Mouse (Mus musculus) myocyte (in vitro differentiated cells): Measurements from ENCODE around the gene Arl8a. TPM values are rescaled to one million over a fixed set of nuclear protein-coding genes. Genes with fewer than 3 reads are reported as not detected.
A peak's percentile ranks its signal among the peaks of the same experiment; 100 is the strongest.
"Not testable (repeated sequence)": the region's sequence is repeated elsewhere in the genome, so short reads cannot be mapped to it uniquely, and the experiment has no call there.

Source experiments
- H3K27me3 ChIP-seq: one replicate; pipeline ENCODE4 v1.6.1; 2011; ENCODE audit not compliant: control insufficient read depth, insufficient read depth, insufficient read length
- H3K36me3 ChIP-seq: one replicate; pipeline ENCODE4 v1.6.1; 2011; ENCODE audit not compliant: control insufficient read depth, insufficient read depth
- H3K4me2 ChIP-seq: one replicate; pipeline ENCODE4 v1.6.1; 2011; ENCODE audit warnings: low read depth, control low read depth
- H3K4me3 ChIP-seq: one replicate; pipeline ENCODE4 v1.5.1; 2011; ENCODE audit warnings: mild to moderate bottlenecking, control low read depth, moderate library complexity
- H3K79me2 ChIP-seq: one replicate; pipeline ENCODE4 v1.6.1; 2011; ENCODE audit not compliant: control insufficient read depth, insufficient read depth
- H3ac ChIP-seq: one replicate; pipeline ENCODE4 v1.6.1; 2011; ENCODE audit not compliant: control insufficient read depth, insufficient read length
- CEBPB ChIP-seq: IDR thresholded peaks from 2 replicates; pipeline ENCODE4 v1.6.1; 2011; ENCODE audit warnings: mild to moderate bottlenecking, moderate library complexity; ENCODE audit not compliant: poor library complexity, insufficient read depth, severe bottlenecking
- E2F4 ChIP-seq: IDR thresholded peaks from one replicate; pipeline ENCODE4 v1.6.1; 2011; ENCODE audit warnings: mild to moderate bottlenecking, control low read depth, moderate library complexity; ENCODE audit not compliant: insufficient read depth
- MAX ChIP-seq: IDR thresholded peaks from one replicate; pipeline ENCODE4 v1.6.1; 2011; ENCODE audit warnings: low read depth, mild to moderate bottlenecking, control low read depth
- MYOD1 ChIP-seq, 3 experiments: IDR thresholded peaks; one replicate each; pipeline ENCODE4 v1.6.1; 2011; ENCODE audit warnings: control low read depth in 2 of 3, low read depth in 2 of 3, mild to moderate bottlenecking in 2 of 3, moderate library complexity in 1 of 3; ENCODE audit not compliant: insufficient read length in 2 of 3, control insufficient read depth in 1 of 3
- MYOG ChIP-seq, 3 experiments: IDR thresholded peaks; one replicate each; pipeline ENCODE4 v1.6.1; 2011; ENCODE audit warnings: control low read depth in 2 of 3, low read depth in 2 of 3, mild to moderate bottlenecking in 2 of 3; ENCODE audit not compliant: insufficient read length in 2 of 3, control insufficient read depth in 1 of 3, insufficient read depth in 1 of 3
- POLR2A ChIP-seq: IDR thresholded peaks from one replicate; pipeline ENCODE4 v1.6.1; 2011; ENCODE audit warnings: low read depth, mild to moderate bottlenecking, control low read depth, moderate library complexity; ENCODE audit not compliant: insufficient read length
- POLR2AphosphoS2 ChIP-seq: IDR thresholded peaks from one replicate; pipeline ENCODE4 v1.6.1; 2011; ENCODE audit warnings: low read depth, control low read depth; ENCODE audit not compliant: insufficient read length
- REST ChIP-seq: IDR thresholded peaks from one replicate; pipeline ENCODE4 v1.6.1; 2011; ENCODE audit warnings: mild to moderate bottlenecking, control low read depth, moderate library complexity; ENCODE audit not compliant: insufficient read depth, insufficient read length
- SRF ChIP-seq: IDR thresholded peaks from one replicate; pipeline ENCODE4 v1.6.1; 2011; ENCODE audit warnings: low read depth; ENCODE audit not compliant: control insufficient read depth, insufficient read length
- TCF12 ChIP-seq: IDR thresholded peaks from one replicate; pipeline ENCODE4 v1.6.1; 2011; ENCODE audit warnings: mild to moderate bottlenecking, control low read depth; ENCODE audit not compliant: poor library complexity, insufficient read depth, severe bottlenecking
- TCF3 ChIP-seq: IDR thresholded peaks from one replicate; pipeline ENCODE4 v1.6.1; 2011; ENCODE audit warnings: low read depth, control low read depth; ENCODE audit not compliant: insufficient read length
- USF1 ChIP-seq: IDR thresholded peaks from one replicate; pipeline ENCODE4 v1.6.1; 2011; ENCODE audit warnings: low read depth, mild to moderate bottlenecking, control low read depth, moderate library complexity
- polyA plus RNA-seq: library from polyadenylated mRNA; unstranded; fragments of >200 nt; fragmentation: generic; extraction: Trizol; gene quantifications from one replicate; pipeline ENCODE4 v1.2.1, GENCODE M21; 2012; ENCODE audit warnings: missing spikeins

Arl8a gene
- polyA plus RNA-seq, 1 experiment: 61.2 TPM

DNA sequence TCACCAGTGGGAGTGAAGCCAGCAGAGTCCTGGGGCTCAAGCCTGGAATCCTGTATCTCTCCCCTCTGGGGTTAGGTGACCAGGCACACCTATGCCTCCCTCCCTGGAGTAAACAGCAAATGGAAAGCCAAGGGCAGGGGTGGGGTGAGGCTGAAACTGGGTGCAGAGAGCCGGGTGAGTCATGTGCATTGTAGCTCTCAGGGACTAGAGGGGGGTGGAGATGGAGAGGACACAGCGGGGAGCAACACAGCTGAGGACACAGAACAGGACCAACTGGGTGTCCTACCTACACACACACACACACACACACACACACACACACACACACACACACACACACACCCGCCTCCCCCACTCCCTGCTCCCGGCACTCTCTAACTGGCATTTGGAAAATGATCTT is 36.8 kb downstream of the Arl8a start:
- Histone ChIP-seq H3K27me3 (no peaks in the 10 kb centered on the region), H3K4me3 (no peak overlapping the region), H3K79me2 (no peaks in the 10 kb centered on the region), H3ac (no peak overlapping the region), H3K36me3 (no peaks in the 10 kb centered on the region), H3K4me2 (peak overlapping the region; percentile 57)
- TF ChIP-seq MYOD1 (IDR thresholded peaks at IDR 0.05; ENCODE audit: control insufficient read depth in 1 of 3, insufficient read length in 2 of 3, low read depth in 2 of 3): peak in 2 of 3 experiments; percentile 12 to 80
- no peak for TF ChIP-seq SRF
- peak in 2 of 3 experiments; percentile 45 to 78 for TF ChIP-seq MYOG (IDR thresholded peaks at IDR 0.05; ENCODE audit: control insufficient read depth in 1 of 3, insufficient read depth in 1 of 3, insufficient read length in 2 of 3, low read depth in 2 of 3)

DNA sequence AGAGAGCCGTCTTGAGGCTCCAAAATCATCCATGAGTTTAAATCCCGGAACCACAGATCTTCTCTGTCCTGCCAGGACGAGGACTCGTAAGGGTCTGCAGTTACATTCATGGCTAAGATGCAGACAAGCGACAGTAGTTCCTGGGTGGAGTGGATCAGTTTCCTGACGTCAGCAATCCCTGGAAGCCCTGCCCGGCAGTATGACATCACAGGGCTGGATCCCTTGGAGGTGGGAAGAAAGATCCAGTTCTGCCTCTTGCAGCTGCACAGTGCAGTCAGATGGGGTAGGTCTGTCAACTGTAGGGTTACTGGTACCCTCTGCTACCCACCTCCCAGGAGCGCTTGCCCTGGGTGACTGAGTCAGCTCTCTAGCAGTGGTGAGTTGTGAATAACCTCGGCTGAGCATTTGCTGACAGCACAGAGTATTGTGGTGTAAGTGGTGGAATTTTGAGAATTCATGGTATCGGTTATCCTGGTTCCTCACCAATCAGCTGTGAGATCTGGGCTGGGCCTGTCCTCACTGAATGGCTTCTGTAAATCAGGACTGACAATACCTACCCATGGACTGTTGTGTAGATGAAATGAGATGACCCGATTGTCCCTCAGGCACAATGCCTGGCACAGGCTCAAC is 37.4 kb downstream of the Arl8a start:
- no peaks in the 10 kb centered on the region for H3K36me3 ChIP-seq
- H3K79me2 ChIP-seq: no peaks in the 10 kb centered on the region
- H3K4me2 ChIP-seq: peak overlapping the region; percentile 57
- no peaks in the 10 kb centered on the region for H3K27me3 ChIP-seq
- H3K4me3 ChIP-seq: no peak overlapping the region
- TF ChIP-seq MYOG (IDR thresholded peaks at IDR 0.05; ENCODE audit: control insufficient read depth in 1 of 3, insufficient read depth in 1 of 3, insufficient read length in 2 of 3, low read depth in 2 of 3) (no peak), SRF (no peak), TCF12 (no peak), POLR2A (peak; percentile 16), MYOD1 (IDR thresholded peaks at IDR 0.05; ENCODE audit: control insufficient read depth in 1 of 3, insufficient read length in 2 of 3, low read depth in 2 of 3) (peak in 1 of 3 experiments; percentile 36)
- no peak overlapping the region for H3ac ChIP-seq

DNA sequence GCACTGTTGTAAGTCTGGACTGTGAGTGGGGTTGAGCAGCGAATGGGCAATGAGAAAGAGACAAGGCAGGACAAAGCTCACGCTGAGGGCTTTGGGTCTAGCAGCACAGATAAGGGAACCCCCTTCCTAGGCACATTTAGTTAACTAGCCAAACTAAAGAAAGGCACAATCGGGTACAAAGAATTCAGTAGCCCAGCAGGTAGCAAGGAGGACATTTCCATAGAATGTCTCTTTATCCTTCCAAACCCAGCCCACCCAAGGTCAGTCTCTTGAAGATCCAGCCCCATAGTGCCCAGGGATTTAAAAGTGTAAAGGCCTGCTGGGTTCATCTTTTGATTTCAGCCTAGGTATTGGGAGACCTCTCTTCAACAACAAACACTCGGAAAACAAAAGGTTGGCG is 39.3 kb downstream of the Arl8a start:
- Histone ChIP-seq H3K4me3 (no peak overlapping the region), H3K4me2 (no peak overlapping the region), H3ac (no peak overlapping the region), H3K79me2 (no peaks in the 10 kb centered on the region), H3K36me3 (no peaks in the 10 kb centered on the region), H3K27me3 (no peaks in the 10 kb centered on the region)
- TF ChIP-seq CEBPB: no peak
- TF ChIP-seq POLR2A: no peak
- TF ChIP-seq SRF: no peak
- TF ChIP-seq POLR2AphosphoS2: no peak
- no peak for TF ChIP-seq REST
- TF ChIP-seq MYOD1 (IDR thresholded peaks at IDR 0.05; ENCODE audit: control insufficient read depth in 1 of 3, insufficient read length in 2 of 3, low read depth in 2 of 3): no peak
- no peak for TF ChIP-seq USF1
- no peak for TF ChIP-seq MAX
- TF ChIP-seq TCF12: no peak
- TF ChIP-seq E2F4: no peak
- TF ChIP-seq MYOG (IDR thresholded peaks at IDR 0.05; ENCODE audit: control insufficient read depth in 1 of 3, insufficient read depth in 1 of 3, insufficient read length in 2 of 3, low read depth in 2 of 3): no peak
- TF ChIP-seq TCF3: no peak

DNA sequence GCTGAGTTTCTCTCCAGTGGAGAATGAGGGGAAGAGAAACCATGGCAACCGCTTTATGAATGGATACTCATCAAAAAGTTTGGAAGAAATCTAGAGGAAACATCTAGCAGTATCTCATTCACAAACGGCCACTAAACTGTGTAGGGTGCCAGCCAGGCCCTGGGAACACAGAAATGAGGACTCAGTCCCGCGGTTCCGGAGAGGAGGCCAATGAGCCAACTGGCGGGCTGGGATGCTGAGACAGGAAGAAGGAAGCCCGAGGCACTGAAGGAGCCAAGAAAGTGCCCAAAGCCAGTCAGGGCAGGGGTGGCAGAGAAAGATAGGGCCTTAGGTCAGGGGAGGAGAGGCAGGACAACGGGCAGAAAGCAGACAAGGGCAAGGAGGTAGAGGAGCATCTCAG is 39.8 kb downstream of the Arl8a start:
- H3ac ChIP-seq: no peak overlapping the region
- H3K27me3 ChIP-seq: no peaks in the 10 kb centered on the region
- no peak overlapping the region for H3K4me2 ChIP-seq
- H3K79me2 ChIP-seq: no peaks in the 10 kb centered on the region
- H3K36me3 ChIP-seq: no peaks in the 10 kb centered on the region
- TF ChIP-seq TCF12: no peak
- no peak for TF ChIP-seq USF1
- no peak overlapping the region for H3K4me3 ChIP-seq

DNA sequence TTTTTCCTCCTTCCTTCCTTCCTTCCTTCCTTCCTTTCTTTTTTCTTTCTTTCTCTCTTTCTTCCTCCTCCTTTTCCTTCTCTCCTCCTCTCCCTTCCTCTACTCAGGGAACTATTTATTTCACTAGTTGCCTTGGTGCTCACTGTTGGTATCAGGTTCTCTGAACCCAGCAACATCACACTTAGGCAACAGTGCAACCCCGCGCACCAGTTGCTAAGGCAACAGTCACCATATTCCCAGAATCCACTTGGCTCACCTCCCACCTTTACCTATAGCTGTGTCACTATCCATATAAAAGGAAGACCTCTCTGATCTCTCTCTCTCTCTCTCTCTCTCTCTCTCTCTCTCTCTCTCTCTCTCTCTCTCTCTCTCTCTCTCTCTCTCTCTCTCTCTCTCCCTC is 40.4 kb downstream of the Arl8a start:
- not testable (repeated sequence) for H3K79me2 ChIP-seq, H3K27me3 ChIP-seq, H3K36me3 ChIP-seq, H3K4me3 ChIP-seq, H3K4me2 ChIP-seq, H3ac ChIP-seq

DNA sequence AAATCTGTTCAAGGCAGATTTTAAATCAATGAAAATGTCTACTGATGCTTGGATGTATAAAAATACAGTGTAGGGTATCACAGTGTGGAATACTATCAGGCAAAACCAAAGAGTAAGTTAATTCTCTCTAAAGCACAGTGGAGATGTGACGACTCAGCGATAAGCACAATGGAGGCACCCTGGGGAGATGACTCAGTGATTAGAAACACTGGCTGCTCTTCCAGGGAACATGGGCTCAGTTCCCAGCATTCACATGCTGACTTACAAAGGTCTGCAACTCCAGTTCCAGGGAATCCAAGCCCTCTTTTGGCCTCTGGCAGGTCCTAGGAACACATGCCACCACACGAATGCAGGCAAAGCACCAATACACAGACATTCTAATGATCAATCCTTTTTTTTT is 41.6 kb downstream of the Arl8a start:
- TF ChIP-seq POLR2A (no peak), SRF (no peak), REST (no peak), MYOD1 (IDR thresholded peaks at IDR 0.05; ENCODE audit: control insufficient read depth in 1 of 3, insufficient read length in 2 of 3, low read depth in 2 of 3) (no peak), CEBPB (no peak), E2F4 (no peak), TCF12 (no peak), MAX (no peak), MYOG (IDR thresholded peaks at IDR 0.05; ENCODE audit: control insufficient read depth in 1 of 3, insufficient read depth in 1 of 3, insufficient read length in 2 of 3, low read depth in 2 of 3) (no peak), POLR2AphosphoS2 (no peak), USF1 (no peak), TCF3 (no peak)
- Histone ChIP-seq H3K4me3 (no peak overlapping the region), H3ac (no peak overlapping the region), H3K27me3 (no peaks in the 10 kb centered on the region), H3K36me3 (no peaks in the 10 kb centered on the region), H3K79me2 (no peaks in the 10 kb centered on the region), H3K4me2 (no peak overlapping the region)
